Mouse (Mus musculus) spleen, adult 2 months (tissue): ENCODE results near the gene Chn2.

Experiments
- CTCF ChIP-seq: fragments of 200-500 bp; IDR thresholded peaks from 2 replicates; pipeline ENCODE4 v1.5.1; 2011; ENCODE audit warnings: mild to moderate bottlenecking, inconsistent platforms; ENCODE audit not compliant: insufficient read depth, insufficient read length, insufficient replicate concordance; ENCODE audit errors: extremely low read depth
- POLR2A ChIP-seq: fragments of 200-500 bp; IDR thresholded peaks from 2 replicates; pipeline ENCODE4 v1.6.1; 2011; ENCODE audit warnings: low read depth, low read length, inconsistent platforms

- TF ChIP-seq CTCF = no peak
- no peak for TF ChIP-seq POLR2A
Observed at GRCm38 (mm10) chr6:54116299-54116698, 76.9 kb downstream of the Chn2 start.
